Mouse (Mus musculus) cerebellum, adult 9-10 months (tissue): ENCODE measurements around the gene 4930590J08Rik.
"Not testable (repeated sequence)": the region's sequence is repeated elsewhere in the genome, so short reads cannot be mapped to it uniquely, and the experiment has no call there.

ENCODE experiments used
- DNase-seq: peaks from one replicate; pipeline ENCODE4 v3.0.0; 2022

4930590J08Rik gene

GRCm38 (mm10) chr6:91902509-91902908 lies at the start of gene 4930590J08Rik:
Gene 4930590J08Rik (plus strand): TSS chr6:91902809.
- DNase-seq, result not testable (repeated sequence)

- no peak for DNase-seq
Measured at GRCm38 (mm10) chr6:91858339-91858738, 44.3 kb upstream of the 4930590J08Rik start.

GRCm38 (mm10) chr6:91862848-91863247 lies 39.8 kb upstream of the 4930590J08Rik start:
- DNase-seq, result no peak

- DNase-seq, result no peak
Measured at GRCm38 (mm10) chr6:91864595-91864994, 38.0 kb upstream of the 4930590J08Rik start.

- DNase-seq, result no peak
Measured at GRCm38 (mm10) chr6:91865601-91866000, 37.0 kb upstream of the 4930590J08Rik start.

- DNase-seq, result no peak
Measured at GRCm38 (mm10) chr6:91868091-91868490, 34.5 kb upstream of the 4930590J08Rik start.

GRCm38 (mm10) chr6:91872781-91873180 lies 29.8 kb upstream of the 4930590J08Rik start:
- DNase-seq, result no peak

GRCm38 (mm10) chr6:91877885-91878651 lies 24.5 kb upstream of the 4930590J08Rik start, which contains the start of gene Ccdc174:
Gene Ccdc174 (plus strand): TSS chr6:91878053.
- peak; percentile 95 for DNase-seq

- DNase-seq, result no peak
Measured at GRCm38 (mm10) chr6:91883859-91884258, 18.8 kb upstream of the 4930590J08Rik start.

GRCm38 (mm10) chr6:91889255-91889906 lies 13.2 kb upstream of the 4930590J08Rik start:
- no peak for DNase-seq

- DNase-seq, result no peak
Measured at GRCm38 (mm10) chr6:91890615-91891014, 12.0 kb upstream of the 4930590J08Rik start.

GRCm38 (mm10) chr6:91891776-91892175 lies 10.8 kb upstream of the 4930590J08Rik start:
- DNase-seq, result no peak

GRCm38 (mm10) chr6:91896783-91897182 lies 5.8 kb upstream of the 4930590J08Rik start:
- DNase-seq, result no peak

GRCm38 (mm10) chr6:91901505-91901904 lies 1.1 kb upstream of the 4930590J08Rik start:
- DNase-seq, result peak; percentile 64

- no peak for DNase-seq
Measured at GRCm38 (mm10) chr6:91914011-91914410, 11.4 kb downstream of the 4930590J08Rik start.

GRCm38 (mm10) chr6:91917286-91917685 lies 14.7 kb downstream of the 4930590J08Rik start:
- DNase-seq, result no peak

- DNase-seq, result no peak
Measured at GRCm38 (mm10) chr6:91917716-91918115, 15.1 kb downstream of the 4930590J08Rik start.

GRCm38 (mm10) chr6:91931231-91931630 lies 28.6 kb downstream of the 4930590J08Rik start:
- DNase-seq, result no peak

- no peak for DNase-seq
Measured at GRCm38 (mm10) chr6:91938491-91938890, 35.9 kb downstream of the 4930590J08Rik start.

- DNase-seq, result no peak
Measured at GRCm38 (mm10) chr6:91948426-91948825, 45.8 kb downstream of the 4930590J08Rik start.

- not testable (repeated sequence) for DNase-seq
Measured at GRCm38 (mm10) chr6:91958015-91958414, 55.4 kb downstream of the 4930590J08Rik start.

- no peak for DNase-seq
Measured at GRCm38 (mm10) chr6:91960028-91960811, 57.6 kb downstream of the 4930590J08Rik start.

- no peak for DNase-seq
Measured at GRCm38 (mm10) chr6:91963429-91963828, 60.8 kb downstream of the 4930590J08Rik start.
